9 mouse cellular contexts compared by ENCODE assay signal in genomic region chr11:117103523-117103922, GRCm38 (mm10). TPM values are rescaled to one million over a fixed set of nuclear protein-coding genes. Genes with fewer than 3 reads are reported as not detected.
DNase-seq lines count a peak whose midpoint lies in the region; ATAC-seq and TF ChIP-seq lines count a peak whose summit lies in the region.
"Had no signal": no experiment of that assay in that cellular context is flagged by ENCODE, and none has a peak within 500 bp of the region (broad histone marks: within the 10 kb centered on the region; RNA-seq: fewer than 3 reads in every experiment).

No protein-coding gene starts in this region.

- no peak for ATAC-seq in lung, embryonic 14.5 days (ENCODE audit: insufficient read depth)
- ATAC-seq: intestine, postnatal 0 days had no signal

- peaks cover 10% of the 10 kb centered on the region for H3K4me1 ChIP-seq in lung, embryonic 14.5 days (ENCODE audit: insufficient read depth)
- H3K4me1 ChIP-seq in lung, adult 2 months (ENCODE audit: control insufficient read depth, insufficient read depth, low read length): peaks cover 27% of the 10 kb centered on the region

- H3K4me3 ChIP-seq in lung, embryonic 14.5 days (ENCODE audit: low read depth, low read length): no peak overlapping the region
- no peak overlapping the region for H3K4me3 ChIP-seq in lung, adult 2 months (replicated peaks; ENCODE audit: extremely low read depth, low read depth, low read length)
- H3K4me3 ChIP-seq: limb, embryonic 15.5 days had no signal

- H3K36me3 ChIP-seq in lung, embryonic 14.5 days (ENCODE audit: insufficient read depth): no peaks in the 10 kb centered on the region
- H3K36me3 ChIP-seq: limb, embryonic 15.5 days had no signal

- H3K27me3 ChIP-seq in lung, embryonic 14.5 days (ENCODE audit: insufficient read depth, low read length): no peaks in the 10 kb centered on the region
- H3K27me3 ChIP-seq: limb, embryonic 15.5 days had no signal

- no peak overlapping the region for H3K4me2 ChIP-seq in lung, embryonic 14.5 days
- H3K4me2 ChIP-seq: limb, embryonic 15.5 days had no signal

- no peak for TF ChIP-seq POLR2A in lung, adult 2 months (IDR thresholded peaks at IDR 0.05; ENCODE audit: borderline replicate concordance, extremely low read depth, low read depth, low read length)

- H3K9ac ChIP-seq in lung, embryonic 14.5 days: no peak overlapping the region
- H3K9ac ChIP-seq: limb, embryonic 15.5 days had no signal

- DNase-seq in lung, embryonic 14.5 days: no peak
- DNase-seq in lung, adult 2 months: no peak
- DNase-seq in gastrocnemius, adult 8-10 months (ENCODE audit: low spot score in 2 of 2): peak; percentile 66 to 71
- peak; percentile 56 for DNase-seq in kidney, postnatal 10 days
- DNase-seq in testis, postnatal 14 days (ENCODE audit: low spot score): peak; percentile 86
- DNase-seq in right cerebral cortex, postnatal 14 days: no peak
- no peak for DNase-seq in layer of hippocampus, adult 18-20 months (ENCODE audit: low spot score in 2 of 2)

- no peaks in the 10 kb centered on the region for H3K9me3 ChIP-seq in lung, embryonic 14.5 days (ENCODE audit: low read depth, low read length)
- H3K9me3 ChIP-seq: limb, embryonic 15.5 days had no signal

- 60% methylated on average over 10 of the region's 10 CpGs for WGBS in lung, embryonic 14.5 days
- 59% methylated on average over 10 of the region's 10 CpGs for WGBS in lung, adult 2 months

- no peak for TF ChIP-seq CTCF in lung, embryonic 14.5 days (IDR thresholded peaks at IDR 0.05; ENCODE audit: low read depth)
- TF ChIP-seq CTCF in lung, adult 2 months (IDR thresholded peaks at IDR 0.05; ENCODE audit: insufficient read depth, low read length): no peak

- H3K27ac ChIP-seq in lung, embryonic 14.5 days (ENCODE audit: low read depth): peak overlapping the region; percentile 50; the same call in 1 of the 2 replicates
- H3K27ac ChIP-seq: limb, embryonic 15.5 days had no signal

RNA-seq across cellular contexts. Expression of gene Sec14l1, which starts 11.4 kb away (rescaled TPM):
- polyA plus RNA-seq in lung, embryonic 14.5 days (2014; fragmentation: Nextera tagmentation; extraction: Ambion mirVana): 44.3 and 46.2 TPM in 2 replicates
- 123 and 133 TPM in 2 replicates for polyA plus RNA-seq in lung, adult 2 months (2012; rRNA removed)
- 10 to 100 TPM; 42.6 to 56.1 (median 50.7) TPM for total RNA-seq in gastrocnemius, adult 8-10 months (2022)
- 100 to 1,000 TPM; 235 to 245 TPM for total RNA-seq in layer of hippocampus, adult 18-20 months (2021)

Comparison
In these comparisons a context has a peak if more than half of its experiments do, and no peak if none do; other contexts are left out.
1. DNase-seq: peak in gastrocnemius, adult 8-10 months (2 of 2), kidney, postnatal 10 days (single experiment) and testis, postnatal 14 days (single experiment); none in lung, embryonic 14.5 days (single experiment), lung, adult 2 months (single experiment), right cerebral cortex, postnatal 14 days (single experiment) and layer of hippocampus, adult 18-20 months (0 of 2).
2. RNA of gene Sec14l1, which starts 11.4 kb away (total RNA-seq): 235 to 245 TPM in layer of hippocampus, adult 18-20 months; 42.6 to 56.1 TPM in gastrocnemius, adult 8-10 months; every median in the first group is over 4 times any median in the second.